ENCODE assay signal across 8 mouse cellular contexts in genomic region chr14:8214299-8215207, GRCm38 (mm10). TPM values are rescaled to one million over a fixed set of nuclear protein-coding genes. Genes with fewer than 3 reads are reported as not detected.
DNase-seq lines count a peak whose midpoint lies in the region; ATAC-seq lines count a peak whose summit lies in the region.

No protein-coding gene starts in this region.

- peak; percentile 82 for ATAC-seq in intestine, embryonic 15.5 days
- peak; percentile 80 for ATAC-seq in limb, embryonic 13.5 days (ENCODE audit: low FRiP score, low read depth)
- ATAC-seq in midbrain, embryonic 13.5 days, result peak; percentile 88

- intact Hi-C loops in gastrocnemius, postnatal 14 days (cut with DNase I; ENCODE audit: low total_unique reads), result no loop called here

- H3K27ac ChIP-seq in intestine, embryonic 15.5 days, result peak overlapping the region; percentile 95
- peak overlapping the region; percentile 85; the same call in 1 of the 2 replicates for H3K27ac ChIP-seq in limb, embryonic 13.5 days
- peak overlapping the region; percentile 90 for H3K27ac ChIP-seq in midbrain, embryonic 13.5 days

- peak overlapping the region; percentile 91 for H3K9ac ChIP-seq in intestine, embryonic 15.5 days
- peak overlapping the region; percentile 87 for H3K9ac ChIP-seq in limb, embryonic 13.5 days
- H3K9ac ChIP-seq in midbrain, embryonic 13.5 days (replicated peaks), result peak overlapping the region; percentile 82

- peak overlapping the region; percentile 85 for H3K4me2 ChIP-seq in intestine, embryonic 15.5 days (replicated peaks)
- peak overlapping the region; percentile 89 for H3K4me2 ChIP-seq in limb, embryonic 13.5 days (replicated peaks)
- H3K4me2 ChIP-seq in midbrain, embryonic 13.5 days (replicated peaks), result peak overlapping the region; percentile 78

- peak overlapping the region; percentile 80 for H3K4me3 ChIP-seq in intestine, embryonic 15.5 days (replicated peaks)
- H3K4me3 ChIP-seq in limb, embryonic 13.5 days, result peak overlapping the region; percentile 70
- peak overlapping the region; percentile 65 for H3K4me3 ChIP-seq in midbrain, embryonic 13.5 days (replicated peaks)

- H3K4me1 ChIP-seq in intestine, embryonic 15.5 days (replicated peaks), result peaks cover 9% of the 10 kb centered on the region; the same call in 1 of the 2 replicates
- H3K4me1 ChIP-seq in limb, embryonic 13.5 days, result peaks cover 33% of the 10 kb centered on the region
- H3K4me1 ChIP-seq in midbrain, embryonic 13.5 days (replicated peaks), result peaks cover 33% of the 10 kb centered on the region

- DNase-seq in 3134 (ENCODE audit: extremely low read depth, insufficient read length, low spot score), result peak; percentile 64
- peak; percentile 87 to 93 for DNase-seq in adrenal gland, adult (ENCODE audit: inconsistent age in 2 of 2, low spot score in 1 of 2)
- DNase-seq in embryo, embryonic 10 days (ENCODE audit: low spot score), result peak; percentile 71
- DNase-seq in gastrocnemius, postnatal 14 days, result peak; percentile 81
- DNase-seq in spleen, postnatal 4 days (ENCODE audit: low spot score in 2 of 2), result peak; percentile 71 to 89

- H3K27me3 ChIP-seq in intestine, embryonic 15.5 days (replicated peaks), result no peaks in the 10 kb centered on the region
- H3K27me3 ChIP-seq in limb, embryonic 13.5 days, result peaks cover 4% of the 10 kb centered on the region; the same call in 1 of the 2 replicates
- peaks cover 36% of the 10 kb centered on the region for H3K27me3 ChIP-seq in midbrain, embryonic 13.5 days

- no peaks in the 10 kb centered on the region for H3K36me3 ChIP-seq in intestine, embryonic 15.5 days
- H3K36me3 ChIP-seq in limb, embryonic 13.5 days, result no peaks in the 10 kb centered on the region
- no peaks in the 10 kb centered on the region for H3K36me3 ChIP-seq in midbrain, embryonic 13.5 days

- WGBS in intestine, embryonic 15.5 days, result 2% methylated on average over 62 of the region's 63 CpGs
- WGBS in limb, embryonic 13.5 days, result 2% methylated on average over 46 of the region's 63 CpGs
- WGBS in midbrain, embryonic 13.5 days, result 2% methylated on average over 63 of the region's 63 CpGs

- H3K9me3 ChIP-seq in intestine, embryonic 15.5 days, result no peaks in the 10 kb centered on the region
- no peaks in the 10 kb centered on the region for H3K9me3 ChIP-seq in limb, embryonic 13.5 days
- no peaks in the 10 kb centered on the region for H3K9me3 ChIP-seq in midbrain, embryonic 13.5 days

RNA-seq across cellular contexts. Expression of gene Kctd6, which starts 0.6 kb away (rescaled TPM):
- 1 to 10 TPM; 6.6 to 7.4 TPM for total RNA-seq in gastrocnemius, postnatal 14 days (2021)
- 11.2 and 12.4 TPM in 2 replicates for polyA plus RNA-seq in intestine, embryonic 15.5 days (2015; fragmentation: Nextera tagmentation; extraction: Ambion mirVana)
- 7.8 and 11.5 TPM in 2 replicates for polyA plus RNA-seq in limb, embryonic 13.5 days (2015; fragmentation: Nextera tagmentation; extraction: Ambion mirVana)
- polyA plus RNA-seq in midbrain, embryonic 13.5 days (2015; fragmentation: Nextera tagmentation; extraction: Ambion mirVana), result 4.6 and 5.2 TPM in 2 replicates

RNA-seq across cellular contexts. Expression of gene Pdhb, which starts 41.7 kb away (rescaled TPM):
- 100 to 1,000 TPM; 335 to 409 TPM for total RNA-seq in gastrocnemius, postnatal 14 days (2021)
- 197 and 198 TPM in 2 replicates for polyA plus RNA-seq in intestine, embryonic 15.5 days (2015; fragmentation: Nextera tagmentation; extraction: Ambion mirVana)
- polyA plus RNA-seq in limb, embryonic 13.5 days (2015; fragmentation: Nextera tagmentation; extraction: Ambion mirVana), result 206 and 208 TPM in 2 replicates
- polyA plus RNA-seq in midbrain, embryonic 13.5 days (2015; fragmentation: Nextera tagmentation; extraction: Ambion mirVana), result 254 TPM in 2 replicates

RNA-seq across cellular contexts. Expression of gene Acox2, which starts 44.6 kb away (rescaled TPM):
- total RNA-seq in gastrocnemius, postnatal 14 days (2021), result under 1 TPM in 1 of 2 experiments, not detected in 1; 0.08 TPM
- polyA plus RNA-seq in intestine, embryonic 15.5 days (2015; fragmentation: Nextera tagmentation; extraction: Ambion mirVana), result 0.88 and 0.91 TPM in 2 replicates
- not detected in 2 replicates for polyA plus RNA-seq in limb, embryonic 13.5 days (2015; fragmentation: Nextera tagmentation; extraction: Ambion mirVana)
- not detected in 2 replicates for polyA plus RNA-seq in midbrain, embryonic 13.5 days (2015; fragmentation: Nextera tagmentation; extraction: Ambion mirVana)

Comparison
In these comparisons a context has a peak if more than half of its experiments do, and no peak if none do; other contexts are left out.
1. Peak in every context shown above with its lines: DNase-seq, ATAC-seq, H3K4me3 ChIP-seq and H3K27ac ChIP-seq.